Mouse (Mus musculus) layer of hippocampus, postnatal 36 days (tissue): ENCODE results near the gene Folr2. TPM values are rescaled to one million over a fixed set of nuclear protein-coding genes. Genes with fewer than 3 reads are reported as not detected.

Experiments used
- DNase-seq, 2 experiments: peaks; one replicate each; pipeline ENCODE4 v3.0.0; 2022
- total RNA-seq, 2 experiments: library from RNA; stranded (reverse); gene quantifications; 2 replicates each; pipeline ENCODE4 v1.2.3; 2021

The Folr2 gene
- total RNA-seq, 2 experiments from 2014 or later = not detected

DNA sequence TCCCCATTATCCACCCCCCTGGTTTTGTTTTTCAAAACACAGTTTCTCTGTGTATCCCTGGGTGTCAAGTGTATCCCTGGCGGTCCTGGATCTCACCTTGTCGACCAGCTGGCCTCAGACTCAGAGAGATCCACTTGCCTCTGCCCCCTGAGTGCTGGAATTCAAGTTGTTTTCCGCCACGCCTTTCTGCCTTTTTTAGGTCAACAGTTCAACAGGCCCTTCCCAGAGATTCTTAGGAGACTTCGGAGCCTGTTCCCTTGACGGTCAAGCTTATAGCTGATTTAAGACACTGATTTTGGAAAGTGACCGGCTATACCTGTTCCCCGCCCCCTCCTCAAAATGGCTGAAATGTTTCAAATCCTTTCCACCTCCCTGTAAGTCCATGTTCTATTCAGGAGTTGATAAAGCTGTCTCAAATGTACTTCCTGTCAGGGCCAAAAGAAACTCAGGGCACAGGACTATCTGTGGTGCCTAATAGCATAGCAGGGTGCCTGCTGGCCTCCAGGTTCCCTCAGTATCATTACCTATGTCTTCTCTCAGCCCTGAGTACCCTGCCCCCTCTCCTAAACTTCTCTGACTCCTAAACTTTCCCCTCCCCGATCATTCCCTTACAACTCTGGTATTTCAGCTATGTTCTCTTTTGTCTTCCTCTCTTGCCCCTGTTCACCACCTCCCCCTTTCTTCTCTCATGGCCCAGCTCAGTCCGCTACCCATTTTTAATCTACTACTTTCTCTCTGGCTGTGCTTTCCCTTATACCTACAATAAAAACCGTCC lies 9.7 kb upstream of the Folr2 start:
- no peak for DNase-seq

DNA sequence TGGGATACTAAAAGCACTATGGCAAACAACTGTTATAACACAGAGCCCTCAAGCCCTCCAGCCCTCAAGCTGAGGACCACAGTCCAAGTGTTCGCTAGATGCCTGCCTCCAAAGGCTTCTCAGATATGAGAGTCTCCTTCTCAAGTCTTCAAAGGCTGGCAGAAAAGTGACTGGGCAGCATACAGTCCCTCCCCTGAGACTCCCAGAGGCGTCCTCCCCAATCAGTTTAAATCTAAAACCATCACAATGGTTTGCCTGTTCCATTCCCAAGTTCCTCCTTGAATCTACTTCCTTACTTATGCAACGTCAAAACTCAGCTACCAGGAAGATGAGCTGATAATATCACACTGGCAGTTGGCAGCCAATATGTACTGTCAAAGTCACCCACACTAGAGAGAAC lies 6.4 kb upstream of the Folr2 start, which contains the start of gene Anapc15:
Gene Anapc15, plus strand, starts transcription at position 301 of the 400 bp plus-strand sequence.
- no peak for DNase-seq

DNA sequence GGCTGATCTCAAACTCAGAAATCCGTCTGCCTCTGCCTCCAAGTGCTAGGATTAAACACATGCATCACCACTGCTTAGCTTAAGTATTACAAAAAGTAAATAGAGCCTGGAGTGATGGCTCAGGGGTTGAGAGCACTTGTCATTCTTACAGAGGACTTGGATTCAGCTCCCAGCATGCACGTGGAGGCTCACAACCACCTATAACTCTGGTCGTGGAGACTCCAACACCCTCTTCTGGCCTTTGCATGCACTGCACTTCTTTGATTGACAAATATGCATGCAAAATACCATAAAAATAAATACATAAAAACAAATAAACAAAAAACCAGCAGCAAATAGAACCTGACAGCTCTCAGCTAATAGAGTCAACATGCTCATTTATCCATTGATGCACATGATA lies 5.3 kb upstream of the Folr2 start:
- DNase-seq = no peak

DNA sequence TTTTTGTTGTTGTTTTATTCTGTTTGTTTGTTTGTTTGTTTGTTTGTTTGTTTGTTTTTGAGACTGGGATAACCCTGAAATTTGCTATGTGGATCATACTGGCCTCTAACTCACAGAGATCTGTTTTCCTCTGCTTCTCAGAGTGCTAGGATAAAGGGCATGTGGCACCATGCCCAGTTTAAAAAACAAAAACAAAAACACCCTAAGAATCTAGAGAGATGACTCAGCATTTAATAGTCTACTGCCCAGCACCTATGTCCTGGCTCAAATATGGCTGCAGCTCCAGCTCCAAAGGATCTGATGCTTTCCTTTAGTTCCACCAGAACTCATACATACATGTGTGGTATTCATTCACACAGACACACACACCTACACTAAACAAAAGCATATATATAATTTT lies 4.0 kb upstream of the Folr2 start:
- DNase-seq = no peak

DNA sequence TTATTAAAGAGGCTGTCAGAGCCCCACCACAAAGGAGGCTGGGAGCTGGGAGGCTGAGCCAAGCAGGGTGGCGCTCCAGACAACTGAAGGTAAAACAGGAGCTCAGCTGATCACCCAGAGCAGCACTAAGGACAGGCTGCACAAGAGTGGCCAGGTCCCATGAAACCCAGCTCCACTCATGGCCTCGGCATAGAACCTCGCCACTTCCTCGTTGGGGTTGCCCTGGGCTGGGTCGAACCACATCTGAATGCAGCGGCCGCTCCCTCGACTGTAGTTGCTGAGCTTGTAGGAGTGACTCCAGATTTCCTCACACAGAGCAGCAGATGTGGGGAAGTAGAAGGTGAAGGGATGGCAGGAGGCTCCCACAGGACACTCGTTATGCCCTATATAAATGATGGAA lies 1.4 kb upstream of the Folr2 start:
- no peak for DNase-seq

DNA sequence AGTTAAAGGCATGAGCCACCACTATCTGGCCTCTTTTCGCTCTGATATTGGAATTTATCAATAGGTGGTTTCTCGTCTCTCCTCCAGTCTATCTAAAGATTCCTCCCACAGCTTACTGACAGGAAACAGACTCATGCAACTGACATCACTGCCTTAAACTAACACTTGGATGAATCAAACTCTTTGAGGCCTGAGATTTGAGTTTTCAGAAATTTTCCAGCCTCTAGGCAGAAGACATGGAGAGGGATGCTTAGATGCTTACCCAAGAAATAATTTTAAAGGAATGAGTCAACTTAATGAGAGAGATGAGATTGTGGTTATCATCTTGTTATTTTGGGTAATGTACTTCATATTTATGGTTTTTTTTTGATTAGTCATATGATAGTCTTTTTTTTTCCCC lies 3.2 kb downstream of the Folr2 start:
- DNase-seq = no peak

DNA sequence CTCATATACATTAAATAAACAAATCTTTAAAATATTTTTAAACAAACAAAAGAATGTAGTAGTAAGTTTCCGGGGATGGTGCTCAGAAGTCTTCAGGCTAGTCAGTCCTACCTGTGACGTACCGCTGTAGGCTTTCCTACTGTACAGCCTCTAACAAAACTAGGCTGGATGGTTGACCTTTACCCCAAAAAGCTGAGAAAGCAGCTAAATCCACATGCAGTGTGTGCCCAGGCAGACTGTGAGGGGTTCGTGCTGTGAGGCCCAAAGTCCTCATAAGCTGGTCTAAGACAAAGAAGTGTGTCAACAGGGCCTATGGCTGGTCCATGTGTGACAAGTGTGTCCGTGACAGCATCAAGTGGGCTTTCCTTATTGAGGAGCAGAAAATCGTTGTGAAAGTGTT lies 4.1 kb downstream of the Folr2 start:
- DNase-seq = no peak

DNA sequence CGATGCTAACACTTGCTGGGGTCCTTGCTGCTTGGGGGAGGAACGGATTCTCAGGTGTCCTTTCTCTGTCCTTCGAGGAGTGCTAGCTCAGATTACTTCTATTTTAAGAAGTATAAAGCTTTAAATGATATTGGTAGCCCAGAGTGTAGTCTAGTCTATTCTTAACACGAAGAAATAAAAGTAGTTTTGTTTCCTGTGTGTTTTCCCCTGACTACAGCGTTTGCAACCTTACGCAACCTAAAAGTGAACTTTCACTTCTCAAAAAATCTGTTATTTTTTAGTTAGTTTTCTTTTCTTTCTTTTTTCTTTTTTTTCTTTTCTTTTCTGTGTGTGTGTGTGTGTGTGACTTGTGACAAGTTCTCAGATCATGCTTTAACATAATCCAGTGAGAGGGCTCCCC lies 5.3 kb downstream of the Folr2 start:
- DNase-seq = no peak

DNA sequence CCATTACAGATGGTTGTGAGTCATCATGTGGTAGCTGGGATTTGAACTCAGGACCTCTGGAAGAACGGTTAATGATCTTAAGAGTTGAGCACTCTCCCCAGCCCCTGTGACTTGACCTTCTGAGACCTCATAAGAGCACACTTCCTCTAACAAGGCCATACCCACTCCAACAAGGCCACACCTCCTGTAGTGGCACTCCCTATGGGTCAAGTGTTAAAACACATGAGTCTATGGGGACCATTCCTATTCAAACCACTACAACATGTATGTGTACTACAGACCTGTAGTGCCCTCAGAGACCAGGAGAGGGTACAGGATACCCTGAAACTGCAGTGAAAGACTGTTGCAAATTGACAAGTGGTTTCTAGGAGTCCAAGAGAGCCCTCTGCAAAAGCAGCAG lies 9.1 kb downstream of the Folr2 start:
- DNase-seq = no peak

DNA sequence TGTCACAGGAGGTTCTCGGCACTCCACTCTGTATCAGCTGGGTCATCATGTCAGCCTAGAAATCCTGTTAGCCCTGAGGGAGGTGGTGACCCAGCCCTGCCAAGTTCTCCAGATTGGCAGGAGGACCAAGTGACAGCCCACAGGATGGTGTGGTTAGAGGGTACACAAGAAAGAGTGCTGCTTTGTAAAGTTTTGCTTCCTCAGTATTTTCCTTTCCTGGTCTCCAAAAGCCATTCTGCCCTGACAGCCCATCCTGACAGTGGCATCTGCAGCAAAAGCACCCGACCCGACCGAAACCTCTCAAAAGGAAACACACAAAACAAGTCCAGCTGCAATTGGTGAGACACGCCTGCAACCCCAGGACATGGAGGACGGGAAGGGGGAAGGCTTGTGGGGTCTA lies 12.8 kb downstream of the Folr2 start:
- no peak for DNase-seq

DNA sequence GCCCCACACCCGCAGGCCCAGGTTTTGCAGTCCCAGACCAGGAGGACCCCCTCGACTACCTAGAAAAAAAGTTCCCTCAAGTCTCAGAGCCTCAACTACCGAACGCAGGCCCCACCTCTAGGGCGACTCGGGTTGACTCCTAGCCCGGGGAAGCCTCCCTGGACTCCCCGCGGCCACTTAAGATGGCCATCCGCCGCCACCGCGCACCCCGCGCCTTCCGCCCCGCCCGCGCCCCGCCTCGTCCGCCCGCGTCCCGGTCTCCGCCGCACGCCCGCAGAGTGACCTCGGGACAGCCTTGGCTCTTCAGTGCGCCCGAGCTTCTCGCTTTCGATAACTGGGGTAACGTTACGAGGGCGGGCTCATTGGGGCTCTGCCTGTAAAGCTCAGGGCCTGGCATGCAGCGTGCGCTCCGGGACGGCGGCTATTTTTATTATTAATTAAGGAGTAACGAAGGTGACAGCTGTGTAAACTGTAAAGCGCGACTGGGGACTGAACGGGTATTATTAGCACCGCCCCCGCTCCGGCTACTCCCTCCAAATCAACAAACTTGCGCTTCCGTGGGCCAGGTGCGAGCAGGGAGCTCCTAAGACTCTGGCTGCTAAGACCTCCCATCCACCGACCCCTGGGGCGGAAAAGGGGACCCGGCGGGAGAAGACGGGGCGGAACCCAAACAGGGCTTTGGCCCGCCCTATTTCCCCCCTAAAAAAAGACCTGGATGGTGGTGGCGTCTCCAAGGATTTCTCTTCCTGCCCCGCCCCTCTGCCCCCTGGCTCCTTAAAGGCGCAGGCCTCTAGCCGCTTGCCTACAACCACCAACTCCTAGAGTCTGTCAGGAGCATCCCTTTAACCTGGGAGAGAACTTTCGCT lies 19.2 kb downstream of the Folr2 start, which contains the start of gene Inppl1:
Gene Inppl1, minus strand, starts transcription at position 624 of the 866 bp plus-strand sequence.
- DNase-seq = peak; percentile 69 to 70

DNA sequence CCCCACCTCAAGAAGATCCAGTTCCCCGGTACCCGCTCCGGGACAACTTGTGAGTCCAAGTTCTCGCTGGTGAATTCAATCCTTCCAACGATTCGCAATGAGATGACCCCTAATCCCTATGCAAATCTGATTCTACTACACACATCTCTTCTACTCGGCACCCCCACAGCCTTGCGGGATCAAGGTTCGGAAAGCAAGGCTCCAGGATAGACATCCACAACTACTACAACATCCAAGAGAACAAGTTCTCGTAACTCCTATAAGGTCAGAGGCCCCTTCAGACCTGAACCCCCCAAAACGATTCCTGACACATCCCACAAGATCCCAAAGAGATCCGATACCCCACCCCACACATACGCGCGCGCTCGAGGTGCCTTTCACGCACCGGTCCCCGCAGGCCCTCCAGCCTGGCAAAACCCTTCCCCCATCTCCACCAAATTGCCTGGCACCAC lies 19.8 kb downstream of the Folr2 start:
- no peak for DNase-seq

DNA sequence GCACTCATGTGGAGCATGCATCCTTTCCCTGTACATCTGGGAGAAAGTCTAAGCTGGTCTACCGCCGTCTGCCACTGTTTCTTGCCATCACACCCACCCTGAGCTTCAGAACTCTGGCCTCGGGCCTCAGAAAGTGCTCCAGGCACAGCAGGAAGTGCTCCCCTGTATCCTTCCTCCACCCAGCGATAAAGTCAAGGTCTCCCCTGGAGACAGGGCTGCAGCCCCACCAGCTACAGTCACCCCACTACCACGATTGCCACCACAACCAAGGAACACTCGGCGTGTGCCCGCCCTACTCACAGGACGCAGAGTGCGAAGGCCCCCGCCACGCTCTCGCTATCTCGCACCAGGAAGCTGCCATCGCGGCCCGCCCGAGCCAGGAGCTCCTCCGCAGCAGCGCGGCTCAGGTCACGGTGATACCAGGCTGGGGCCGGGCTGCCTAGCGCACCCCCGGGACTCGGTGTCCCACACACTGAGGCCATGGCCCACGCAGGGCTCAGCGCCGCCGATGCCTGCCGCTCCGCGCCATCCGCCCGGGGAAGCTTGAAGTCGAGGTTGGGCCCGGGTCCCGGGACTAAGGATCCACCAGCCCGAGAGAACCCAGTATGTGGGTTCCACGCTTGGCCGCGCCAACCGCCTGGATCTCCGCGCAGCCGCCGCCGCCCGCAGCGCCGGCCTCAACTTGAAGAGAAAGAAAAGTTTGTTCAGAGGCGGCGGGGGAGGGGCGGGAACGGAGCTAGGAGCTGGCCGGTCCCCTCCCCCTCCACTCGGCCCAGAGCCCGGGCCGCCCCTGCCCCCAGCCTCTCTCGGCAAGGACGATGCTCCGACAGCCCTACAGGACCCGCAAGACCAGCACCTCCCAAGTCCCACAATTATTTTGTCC lies 20.5 kb downstream of the Folr2 start:
- DNase-seq = peak; percentile 40 to 45

DNA sequence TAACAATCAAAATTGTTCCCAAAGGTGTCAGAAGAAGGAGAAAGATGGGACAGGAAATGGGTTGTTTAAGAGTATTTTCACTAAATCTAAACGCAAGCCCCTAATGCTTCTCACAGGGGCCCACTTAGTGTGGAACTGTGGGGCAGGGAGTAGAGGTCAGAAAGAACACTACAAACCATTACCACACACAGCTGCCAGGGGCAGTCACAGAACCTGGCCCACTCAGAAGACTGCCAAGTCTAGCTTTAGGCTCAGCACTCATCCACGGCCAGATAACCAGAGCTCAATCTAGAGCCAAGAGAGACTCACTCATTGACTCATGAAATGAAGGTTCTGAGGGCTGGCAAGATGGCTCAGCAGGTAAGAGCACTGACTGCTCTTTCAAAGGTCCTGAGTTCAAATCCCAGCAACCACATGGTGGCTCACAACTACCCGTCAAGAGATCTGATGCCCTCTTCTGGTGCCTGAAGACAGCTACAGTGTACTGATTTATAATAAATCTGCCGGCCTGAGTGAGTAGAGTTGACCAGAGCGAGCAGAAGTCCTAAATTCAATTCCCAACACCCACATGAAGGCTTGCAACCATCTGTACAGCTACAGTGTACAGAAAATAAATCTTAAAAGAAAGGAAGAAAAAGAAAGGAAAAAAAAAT lies 21.4 kb downstream of the Folr2 start:
- DNase-seq = no peak

DNA sequence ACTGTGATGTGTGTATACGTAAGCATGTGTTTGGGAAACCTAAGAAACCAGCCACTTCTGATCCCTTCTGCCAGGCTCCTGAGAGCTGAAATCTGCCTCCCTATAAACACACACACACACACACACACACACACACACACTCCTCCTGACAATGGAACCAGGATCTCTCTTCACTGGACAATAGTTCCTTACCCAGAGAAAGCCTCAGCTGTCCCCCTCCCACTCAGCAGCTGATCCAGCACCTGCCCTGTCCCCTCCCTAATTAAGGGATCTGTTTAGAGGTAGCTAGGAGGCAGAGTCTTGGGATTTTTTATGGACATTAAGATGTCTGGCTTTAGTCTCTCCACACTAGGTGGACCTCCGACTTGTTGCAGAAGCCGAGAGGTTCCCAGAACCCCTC lies 22.1 kb downstream of the Folr2 start:
- DNase-seq = no peak

DNA sequence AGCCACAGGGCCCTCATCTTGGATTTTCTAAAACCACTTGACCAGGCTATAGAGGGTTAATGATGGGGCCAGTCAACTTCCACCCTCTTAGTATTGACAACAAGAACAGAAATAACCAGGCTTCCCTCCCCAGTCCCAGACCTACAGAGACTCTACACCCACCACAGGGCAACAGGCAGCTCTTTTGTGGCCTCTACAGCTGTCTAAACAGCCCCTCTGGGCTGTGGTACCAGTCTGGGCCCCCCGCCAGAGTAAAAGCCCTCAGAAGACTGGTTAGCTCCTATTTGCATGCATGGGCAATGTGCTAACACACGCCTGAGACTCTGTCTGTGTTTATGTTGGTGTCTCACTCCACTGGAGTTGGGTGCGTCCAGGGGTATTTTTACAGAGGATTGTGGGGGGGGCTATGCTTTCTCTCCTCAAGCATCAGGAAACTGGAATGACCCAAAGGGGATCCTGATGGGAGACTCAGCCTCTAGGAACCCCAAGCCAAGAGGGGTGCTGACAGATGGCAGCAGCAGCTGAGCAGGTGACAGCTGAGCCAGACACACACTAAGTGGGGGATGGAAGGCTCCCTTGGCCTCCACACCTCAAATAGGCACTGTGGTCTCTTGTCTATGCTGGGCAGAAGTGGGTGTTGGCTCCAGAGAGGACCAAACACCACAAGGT lies 22.9 kb downstream of the Folr2 start:
- no peak for DNase-seq

DNA sequence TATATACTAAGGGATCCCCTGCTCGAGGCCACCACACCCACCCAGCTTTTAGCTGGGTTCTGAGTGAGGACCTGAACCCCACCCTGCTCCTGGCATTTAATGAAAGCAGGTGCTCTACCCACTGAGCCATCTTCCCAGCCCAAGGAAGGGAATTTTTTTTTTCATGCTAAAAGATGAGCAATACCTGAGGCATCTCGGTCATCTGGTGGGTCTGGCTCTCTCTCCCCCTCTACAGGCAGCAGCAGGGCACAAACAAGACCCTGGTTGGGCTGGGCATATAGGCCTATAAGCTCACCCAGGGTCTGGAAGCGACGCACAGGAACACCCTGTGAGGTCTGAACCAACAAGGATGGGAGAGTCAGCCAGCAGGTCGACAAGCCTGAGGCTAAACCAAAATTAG lies 23.6 kb downstream of the Folr2 start:
- no peak for DNase-seq

DNA sequence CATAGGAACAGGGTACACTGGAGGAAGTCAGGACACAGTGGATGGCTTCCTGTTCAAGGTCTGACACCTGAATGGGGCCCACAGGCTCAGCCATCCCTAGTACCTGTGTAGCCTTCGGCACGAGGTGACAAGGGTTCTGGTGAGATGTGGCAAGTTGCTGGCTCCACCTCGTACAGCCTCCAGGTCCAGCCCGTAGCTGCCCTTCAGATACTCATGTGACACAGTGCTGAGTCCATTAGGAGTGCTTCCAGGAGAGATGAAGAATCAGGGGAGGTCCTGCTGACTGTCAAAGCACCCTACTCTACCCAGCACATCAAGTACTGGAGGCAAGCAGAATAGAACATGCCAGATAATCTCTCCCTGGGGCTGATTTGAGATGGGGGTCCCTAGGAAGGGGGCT lies 24.6 kb downstream of the Folr2 start:
- no peak for DNase-seq

DNA sequence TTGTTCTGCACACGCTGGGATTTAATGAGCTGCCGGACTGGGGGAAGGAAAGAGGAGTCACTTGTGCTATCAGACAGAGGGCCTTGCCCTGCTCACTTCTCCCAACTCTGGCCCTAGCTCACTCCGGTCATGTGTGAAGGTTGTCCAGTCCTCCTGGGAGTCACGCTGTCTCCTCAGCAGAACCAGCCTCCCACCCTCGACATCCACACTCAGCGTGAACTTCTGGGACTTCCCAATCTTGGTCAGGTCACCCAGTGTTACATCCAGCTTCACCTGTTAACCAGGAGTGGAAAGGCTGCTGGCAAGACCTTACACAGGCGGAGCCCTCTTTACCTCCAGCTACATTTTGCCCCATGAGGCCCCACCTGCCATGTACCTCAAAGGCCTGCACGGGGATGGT lies 25.6 kb downstream of the Folr2 start:
- no peak for DNase-seq

DNA sequence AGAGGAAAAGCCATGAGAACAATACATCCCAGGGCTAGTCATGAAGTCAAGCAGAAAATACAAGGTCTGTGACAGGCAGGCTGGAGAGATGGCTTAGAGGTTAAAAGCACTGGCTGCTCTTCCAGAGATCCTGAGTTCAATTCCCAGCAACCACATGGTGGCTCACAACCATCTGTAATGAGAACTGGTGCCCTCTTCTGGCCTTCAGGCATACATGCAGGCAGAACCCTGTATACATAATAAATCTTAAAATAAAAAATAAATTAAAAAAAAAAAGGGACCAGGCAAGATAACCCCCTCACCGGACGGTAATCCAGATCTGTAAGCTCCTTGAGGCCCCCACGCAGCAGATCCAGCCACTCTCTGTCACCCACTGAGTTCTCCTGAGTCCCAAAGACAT lies 26.6 kb downstream of the Folr2 start:
- DNase-seq = no peak
